Mouse (Mus musculus) ZHBTc4 (cell line): Measurements from ENCODE around the gene Cyth3.
A peak's percentile ranks its signal among the peaks of the same experiment; 100 is the strongest.

Source experiments
- DNase-seq: peaks from one replicate; pipeline ENCODE4 v3.0.0-alpha.2; 2011; ENCODE audit warnings: low read depth, low spot score

Cyth3 gene

GRCm38 (mm10) chr5:143705659-143705982 is 83.4 kb downstream of the Cyth3 start:
- DNase-seq: no peak

- DNase-seq: no peak
Observed at GRCm38 (mm10) chr5:143706030-143706821, 84.0 kb downstream of the Cyth3 start.

GRCm38 (mm10) chr5:143706822-143707200 is 84.6 kb downstream of the Cyth3 start:
- no peak for DNase-seq

- DNase-seq: peak; percentile 85
Observed at GRCm38 (mm10) chr5:143711326-143711725, 89.1 kb downstream of the Cyth3 start.

- no peak for DNase-seq
Observed at GRCm38 (mm10) chr5:143712011-143712800, 90.0 kb downstream of the Cyth3 start.

GRCm38 (mm10) chr5:143721962-143722361 is 99.7 kb downstream of the Cyth3 start:
- no peak for DNase-seq

GRCm38 (mm10) chr5:143730915-143731314 is 108.7 kb downstream of the Cyth3 start:
- no peak for DNase-seq

GRCm38 (mm10) chr5:143731483-143732112 is 109.4 kb downstream of the Cyth3 start:
- DNase-seq: peak; percentile 21

GRCm38 (mm10) chr5:143732180-143732891 is 110.1 kb downstream of the Cyth3 start, which contains the start of gene Usp42:
Usp42 (minus strand) TSS chr5:143732280.
- DNase-seq: peak; percentile 97

GRCm38 (mm10) chr5:143749630-143750208 is 127.5 kb downstream of the Cyth3 start:
- no peak for DNase-seq

- no peak for DNase-seq
Observed at GRCm38 (mm10) chr5:143755529-143756141, 133.4 kb downstream of the Cyth3 start.

GRCm38 (mm10) chr5:143757755-143758443 is 135.7 kb downstream of the Cyth3 start:
- DNase-seq: peak; percentile 73

- DNase-seq: no peak
Observed at GRCm38 (mm10) chr5:143759554-143759953, 137.3 kb downstream of the Cyth3 start.
